Mouse (Mus musculus): Measurements from ENCODE around the gene Cavin3.

- no peak for TF ChIP-seq TAL1 (IDR thresholded peaks at IDR 0.05; ENCODE audit: low read length)
- TF ChIP-seq GATA1 (IDR thresholded peaks at IDR 0.05; ENCODE audit: low read length): no peak
These were observed 4.3 kb downstream of the Cavin3 start for GRCm38 (mm10) chr7:105477841-105478240.

Data from erythroblast, embryonic 14.5 days (primary cell).